Mouse (Mus musculus) small intestine, adult 2 months (tissue): ENCODE results near the gene Eri3. TPM values are rescaled to one million over a fixed set of nuclear protein-coding genes. Genes with fewer than 3 reads are reported as not detected.

Source experiments
- H3K27ac ChIP-seq: fragments of 200-500 bp; 2 replicates; pipeline ENCODE4 v1.5.1; 2012; ENCODE audit warnings: low read depth, low read length, control low read depth, inconsistent platforms; ENCODE audit not compliant: insufficient read depth
- H3K27me3 ChIP-seq: fragments of 200-500 bp; 2 replicates; pipeline ENCODE4 v1.6.1; 2012; ENCODE audit warnings: mild to moderate bottlenecking, moderate library complexity, low read length, inconsistent platforms; ENCODE audit not compliant: control insufficient read depth, insufficient read depth
- H3K36me3 ChIP-seq: fragments of 200-500 bp; 2 replicates; pipeline ENCODE4 v1.6.1; 2012; ENCODE audit warnings: mild to moderate bottlenecking, low read length, control low read depth, inconsistent platforms; ENCODE audit not compliant: control insufficient read depth, insufficient read depth
- H3K4me1 ChIP-seq: fragments of 200-500 bp; 2 replicates; pipeline ENCODE4 v1.6.1; 2012; ENCODE audit warnings: low read length, inconsistent platforms, mixed read lengths; ENCODE audit not compliant: control insufficient read depth, insufficient read depth, insufficient read length
- H3K4me3 ChIP-seq: fragments of 200-500 bp; 2 replicates; pipeline ENCODE4 v1.5.1; 2012; ENCODE audit warnings: low read depth, mild to moderate bottlenecking, control low read depth, inconsistent platforms, low read length, moderate library complexity
- CTCF ChIP-seq: fragments of 200-500 bp; IDR thresholded peaks from 2 replicates; pipeline ENCODE4 v1.5.1; 2012; ENCODE audit warnings: low read depth, mild to moderate bottlenecking, control low read depth, inconsistent platforms, low read length, moderate library complexity, mixed read lengths; ENCODE audit not compliant: insufficient replicate concordance, insufficient read length; ENCODE audit errors: extremely low read depth
- POLR2A ChIP-seq: fragments of 200-500 bp; IDR thresholded peaks from 2 replicates; pipeline ENCODE4 v1.6.1; 2012; ENCODE audit warnings: low read depth, mild to moderate bottlenecking, control low read depth, inconsistent platforms, low read length, moderate library complexity
- WGBS: fragments of 180-500 bp; shearing (Covaris S2); methylation state at CpG from one replicate; pipeline ENCODE4 v1.1.7; 2018; 5-methylcytosine and 5-hydroxymethylcytosine counted together
- polyA plus RNA-seq: library from polyadenylated mRNA; depleted of rRNA; stranded (reverse); fragments of >200 nt; gene quantifications from 2 replicates; pipeline ENCODE4 v1.2.3, GENCODE M21; 2012

Gene Eri3
- polyA plus RNA-seq, 1 experiment: 59.2 TPM

DNA sequence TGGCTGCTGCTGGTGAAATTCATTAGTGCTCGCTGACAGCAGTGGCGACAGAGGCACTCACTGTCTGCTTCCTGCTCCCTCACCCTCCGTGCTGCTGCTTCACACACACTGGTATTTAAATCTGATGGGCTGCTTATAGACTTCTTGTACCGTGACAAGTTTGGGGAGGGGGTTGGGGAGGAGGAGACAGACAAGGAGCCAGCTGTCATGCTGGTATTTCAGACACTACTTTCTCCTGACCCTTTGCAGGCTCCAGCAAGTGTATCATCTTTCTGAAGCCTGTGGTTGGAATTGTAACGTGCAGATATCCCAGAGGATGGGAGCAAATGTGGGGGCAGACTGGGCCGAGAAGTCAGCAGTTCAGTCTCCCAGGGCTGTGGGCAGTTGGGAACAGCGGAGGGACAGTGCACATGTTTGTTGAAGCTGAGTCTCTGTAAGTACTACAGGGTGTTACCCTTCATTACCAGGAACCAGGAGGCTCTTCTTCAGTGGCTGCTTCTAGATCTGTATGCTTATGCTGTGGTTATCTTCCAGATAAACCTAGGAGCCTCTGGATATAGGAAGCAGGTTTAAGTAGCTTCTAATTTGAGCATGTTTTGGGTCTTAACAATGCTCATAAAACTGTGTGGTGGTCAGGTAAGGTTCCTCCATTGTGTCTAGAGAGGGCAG lies 59.3 kb downstream of the Eri3 start:
- no peaks in the 10 kb centered on the region for H3K27me3 ChIP-seq
- 89% methylated on average over 7 of the region's 7 CpGs for WGBS
- TF ChIP-seq POLR2A (no peak), CTCF (no peak)
- peaks cover 8% of the 10 kb centered on the region for H3K36me3 ChIP-seq
- H3K27ac ChIP-seq: no peak overlapping the region
- no peak overlapping the region for H3K4me3 ChIP-seq
- H3K4me1 ChIP-seq: peaks cover 12% of the 10 kb centered on the region; the same call in 1 of the 2 replicates

GRCm38 (mm10) chr4:117611385-117611784 lies 61.2 kb downstream of the Eri3 start:
- Histone ChIP-seq H3K27me3 (no peaks in the 10 kb centered on the region), H3K4me3 (no peak overlapping the region), H3K4me1 (peaks cover 12% of the 10 kb centered on the region; the same call in 1 of the 2 replicates), H3K36me3 (peaks cover 7% of the 10 kb centered on the region), H3K27ac (no peak overlapping the region)
- 52% methylated on average over 4 of the region's 4 CpGs for whole genome bisulfite sequencing
- TF ChIP-seq CTCF (no peak), POLR2A (no peak)

DNA sequence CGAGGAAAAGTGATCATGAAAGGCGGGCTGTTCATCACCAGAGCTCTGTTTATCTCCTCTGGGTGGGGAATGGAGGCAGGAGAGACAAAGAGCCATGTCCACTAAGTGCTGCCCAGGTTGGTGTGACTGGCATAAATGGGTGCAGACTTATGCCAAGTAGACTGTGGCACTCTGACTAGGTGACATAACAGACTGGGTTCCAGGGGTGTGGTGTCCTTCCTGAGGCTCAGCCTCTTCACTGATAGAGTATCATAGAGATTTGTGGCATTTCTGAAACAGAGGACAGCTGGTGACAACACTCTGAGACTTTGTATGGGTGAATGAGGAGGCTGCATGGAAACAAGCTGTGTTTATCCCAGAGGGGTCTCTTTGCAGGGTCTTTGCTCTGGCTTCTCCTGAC lies 61.6 kb downstream of the Eri3 start:
- H3K27ac ChIP-seq: no peak overlapping the region
- no peak for TF ChIP-seq POLR2A
- TF ChIP-seq CTCF: no peak
- WGBS: 69% methylated on average over 2 of the region's 2 CpGs

DNA sequence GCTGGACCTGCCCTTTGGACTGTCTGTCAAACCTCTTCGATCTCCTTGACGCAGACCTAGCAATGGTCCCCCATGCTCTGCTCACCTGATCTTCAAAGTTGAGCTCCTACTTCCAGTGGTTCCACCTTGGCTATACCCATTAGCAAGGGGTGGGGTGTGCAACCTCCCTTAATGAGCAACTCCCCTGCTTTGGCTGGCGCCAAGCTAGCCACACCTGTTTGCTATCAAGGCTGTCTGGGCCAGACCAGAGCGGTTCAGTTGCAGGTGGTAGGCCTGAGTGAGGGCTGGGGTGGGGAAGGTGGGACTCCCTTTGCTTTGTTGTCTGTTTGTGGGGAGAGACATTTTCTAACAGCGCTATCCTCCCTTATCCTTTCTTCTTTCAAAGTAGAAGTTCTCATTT lies 62.5 kb downstream of the Eri3 start:
- no peak overlapping the region for H3K4me3 ChIP-seq
- H3K36me3 ChIP-seq: peaks cover 7% of the 10 kb centered on the region
- no peak overlapping the region for H3K27ac ChIP-seq
- no peaks in the 10 kb centered on the region for H3K27me3 ChIP-seq
- TF ChIP-seq POLR2A (no peak), CTCF (no peak)
- H3K4me1 ChIP-seq: peaks cover 12% of the 10 kb centered on the region; the same call in 1 of the 2 replicates
- WGBS: 36% methylated on average over 5 of the region's 5 CpGs

More for the DNA sequence above, 61.6 kb downstream of the Eri3 start:
- H3K4me1 ChIP-seq: peaks cover 12% of the 10 kb centered on the region; the same call in 1 of the 2 replicates
- peaks cover 7% of the 10 kb centered on the region for H3K36me3 ChIP-seq
- H3K27me3 ChIP-seq: no peaks in the 10 kb centered on the region
- H3K4me3 ChIP-seq: no peak overlapping the region

DNA sequence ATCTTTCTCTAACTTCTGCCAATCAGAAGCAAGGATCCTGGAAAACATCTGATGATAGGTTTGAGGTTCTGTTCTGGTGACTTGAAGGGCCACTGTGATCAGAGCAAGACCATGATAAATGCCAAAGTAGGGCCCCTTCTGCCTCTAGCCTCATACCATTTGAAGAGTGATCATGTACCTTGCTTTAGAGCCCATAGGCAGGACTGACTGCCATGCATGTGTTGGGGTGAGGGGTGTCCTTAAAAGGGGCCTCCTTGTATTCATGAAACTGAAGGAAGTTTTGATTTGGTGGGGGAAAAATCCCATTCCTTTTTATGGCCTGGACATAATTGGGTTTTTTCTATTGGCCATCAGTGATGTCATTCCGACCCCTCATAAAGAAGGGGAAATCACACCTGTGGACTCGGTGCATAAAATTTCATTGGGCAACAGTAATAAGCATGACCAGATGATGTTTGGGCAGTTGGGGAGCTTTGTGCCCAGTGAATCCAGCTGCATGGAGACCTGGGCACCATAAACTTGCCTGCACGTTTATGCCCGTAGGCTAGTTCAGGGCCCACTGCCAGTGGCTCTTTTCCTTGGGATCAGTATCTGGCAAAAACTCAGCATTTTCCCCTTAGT lies 63.1 kb downstream of the Eri3 start:
- WGBS: 57% methylated on average over 4 of the region's 4 CpGs
- peaks cover 10% of the 10 kb centered on the region; the same call in 1 of the 2 replicates for H3K4me1 ChIP-seq
- no peaks in the 10 kb centered on the region for H3K27me3 ChIP-seq
- no peak overlapping the region for H3K27ac ChIP-seq
- H3K36me3 ChIP-seq: peaks cover 7% of the 10 kb centered on the region
- H3K4me3 ChIP-seq: no peak overlapping the region
- TF ChIP-seq POLR2A (no peak), CTCF (no peak)

GRCm38 (mm10) chr4:117616600-117616999 lies 66.4 kb downstream of the Eri3 start:
- Histone ChIP-seq H3K27ac (no peak overlapping the region), H3K4me1 (peaks cover 10% of the 10 kb centered on the region; the same call in 1 of the 2 replicates), H3K27me3 (no peaks in the 10 kb centered on the region), H3K36me3 (peaks cover 13% of the 10 kb centered on the region), H3K4me3 (no peak overlapping the region)
- TF ChIP-seq CTCF (no peak), POLR2A (no peak)
- 97% methylated on average over 4 of the region's 4 CpGs for WGBS

GRCm38 (mm10) chr4:117622270-117622669 lies 72.1 kb downstream of the Eri3 start:
- TF ChIP-seq CTCF (no peak), POLR2A (no peak)
- Histone ChIP-seq H3K4me1 (no peaks in the 10 kb centered on the region), H3K36me3 (peaks cover 12% of the 10 kb centered on the region), H3K27me3 (no peaks in the 10 kb centered on the region), H3K27ac (no peak overlapping the region), H3K4me3 (no peak overlapping the region)
- 94% methylated on average over 5 of the region's 5 CpGs for WGBS

GRCm38 (mm10) chr4:117623025-117623424 lies 72.9 kb downstream of the Eri3 start:
- Histone ChIP-seq H3K36me3 (peaks cover 12% of the 10 kb centered on the region), H3K4me1 (no peaks in the 10 kb centered on the region), H3K4me3 (no peak overlapping the region), H3K27me3 (no peaks in the 10 kb centered on the region), H3K27ac (no peak overlapping the region)
- TF ChIP-seq CTCF (no peak), POLR2A (no peak)
- WGBS: 89% methylated on average over 2 of the region's 2 CpGs
